Mouse (Mus musculus) heart, embryonic 13.5 days (tissue): ENCODE data around the gene Gm21616. TPM values are rescaled to one million over a fixed set of nuclear protein-coding genes. Genes with fewer than 3 reads are reported as not detected.
"Not testable (repeated sequence)": the region's sequence is repeated elsewhere in the genome, so short reads cannot be mapped to it uniquely, and the experiment has no call there.

Experiments used
- ATAC-seq: fragments of 200-750 bp; cut with Nextera tagmentation; 2 replicates; pipeline ENCODE4 v1.8.0; 2017; ENCODE audit warnings: moderate TSS enrichment; ENCODE audit not compliant: insufficient number of reproducible peaks, low FRiP score, low TSS enrichment; ENCODE audit errors: extremely low read depth
- H3K27ac ChIP-seq: fragments of 300-500 bp; sonication (generic); replicated peaks from 2 replicates; pipeline ENCODE4 v1.5.1; 2015; ENCODE audit warnings: moderate library complexity, mild to moderate bottlenecking, inconsistent platforms
- H3K27me3 ChIP-seq: fragments of 300-500 bp; sonication (generic); replicated peaks from 2 replicates; pipeline ENCODE4 v1.6.1; 2015; ENCODE audit warnings: mild to moderate bottlenecking, inconsistent platforms
- H3K36me3 ChIP-seq: fragments of 300-500 bp; sonication (generic); 2 replicates; pipeline ENCODE4 v1.6.1; 2015; ENCODE audit warnings: mild to moderate bottlenecking, inconsistent platforms
- H3K4me1 ChIP-seq: fragments of 300-500 bp; sonication (generic); 2 replicates; pipeline ENCODE4 v1.6.1; 2015; ENCODE audit warnings: inconsistent platforms
- H3K4me2 ChIP-seq: fragments of 300-500 bp; sonication (generic); 2 replicates; pipeline ENCODE4 v1.6.1; 2015; ENCODE audit warnings: inconsistent platforms, mild to moderate bottlenecking, moderate library complexity
- H3K4me3 ChIP-seq: fragments of 300-500 bp; sonication (generic); 2 replicates; pipeline ENCODE4 v1.5.1; 2015; ENCODE audit warnings: moderate library complexity, mild to moderate bottlenecking, inconsistent platforms
- H3K9ac ChIP-seq: fragments of 300-500 bp; sonication (generic); 2 replicates; pipeline ENCODE4 v1.6.1; 2015; ENCODE audit warnings: inconsistent platforms, mild to moderate bottlenecking, moderate library complexity
- H3K9me3 ChIP-seq: fragments of 300-500 bp; sonication (generic); 2 replicates; pipeline ENCODE4 v1.6.1; 2016; ENCODE audit warnings: inconsistent platforms
- WGBS: fragments of 180-500 bp; shearing (Covaris S2); methylation state at CpG from one replicate; pipeline ENCODE4 v1.1.7; 2015; ENCODE audit warnings: mixed read lengths; 5-methylcytosine and 5-hydroxymethylcytosine counted together
- polyA plus RNA-seq: library from polyadenylated mRNA; unstranded; fragments of >200 nt; fragmentation: Nextera tagmentation; extraction: Ambion mirVana; gene quantifications from 2 replicates; pipeline ENCODE4 v1.2.1, GENCODE M21; 2015

Gm21616 gene
- not detected in 2 replicates for polyA plus RNA-seq

- not testable (repeated sequence) for ATAC-seq, H3K4me2 ChIP-seq, H3K9ac ChIP-seq, H3K36me3 ChIP-seq, H3K27me3 ChIP-seq, H3K9me3 ChIP-seq, H3K4me1 ChIP-seq, H3K4me3 ChIP-seq, H3K27ac ChIP-seq
- no CpG with 5 or more reads among the region's 4 CpGs for WGBS
Observed at GRCm38 (mm10) chrX:125435242-125435641, at the start of gene Gm21616. Gene Gm21616 (plus strand): TSS chrX:125435542.
